Mouse (Mus musculus) embryonic facial prominence, embryonic 14.5 days (tissue): ENCODE measurements around the gene Ccl2. TPM values are rescaled to one million over a fixed set of nuclear protein-coding genes. Genes with fewer than 3 reads are reported as not detected.

Experiments
- ATAC-seq: fragments of 200-750 bp; cut with Nextera tagmentation; 2 replicates; pipeline ENCODE4 v1.8.0; 2017; ENCODE audit warnings: low read depth, moderate number of reproducible peaks, moderate TSS enrichment
- DNase-seq: peaks from one replicate; pipeline ENCODE4 v3.0.0-alpha.2; 2015; ENCODE audit warnings: low spot score
- H3K27ac ChIP-seq: fragments of 300-500 bp; sonication (generic); replicated peaks from 2 replicates; pipeline ENCODE4 v1.5.1; 2014; ENCODE audit warnings: low read depth, mild to moderate bottlenecking, low read length, moderate library complexity
- H3K27me3 ChIP-seq: fragments of 300-500 bp; sonication (generic); replicated peaks from 2 replicates; pipeline ENCODE4 v1.6.1; 2014; ENCODE audit warnings: low read length; ENCODE audit not compliant: control insufficient read depth, insufficient read depth
- H3K36me3 ChIP-seq: fragments of 300-500 bp; sonication (generic); 2 replicates; pipeline ENCODE4 v1.6.1; 2014; ENCODE audit warnings: low read length, mixed read lengths; ENCODE audit not compliant: control insufficient read depth, insufficient read depth
- H3K4me1 ChIP-seq: fragments of 300-500 bp; sonication (generic); 2 replicates; pipeline ENCODE4 v1.6.1; 2014; ENCODE audit warnings: antibody characterized with exemption, low read length; ENCODE audit not compliant: control insufficient read depth, insufficient read depth
- H3K4me2 ChIP-seq: fragments of 300-500 bp; sonication (generic); 2 replicates; pipeline ENCODE4 v1.6.1; 2014; ENCODE audit warnings: low read depth, mild to moderate bottlenecking, low read length, moderate library complexity, mixed read lengths
- H3K4me3 ChIP-seq: fragments of 300-500 bp; sonication (generic); 2 replicates; pipeline ENCODE4 v1.5.1; 2014; ENCODE audit warnings: low read depth, mild to moderate bottlenecking, low read length
- H3K9ac ChIP-seq: fragments of 300-500 bp; sonication (generic); 2 replicates; pipeline ENCODE4 v1.6.1; 2014; ENCODE audit warnings: low read depth, mild to moderate bottlenecking, low read length, moderate library complexity, mixed read lengths
- H3K9me3 ChIP-seq: fragments of 300-500 bp; sonication (generic); 2 replicates; pipeline ENCODE4 v1.6.1; 2016; ENCODE audit warnings: low read length; ENCODE audit not compliant: control insufficient read depth
- WGBS: fragments of 180-500 bp; shearing (Covaris S2); extraction: QIAGEN DNeasy Blood & Tissue Kit; methylation state at CpG from one replicate; pipeline ENCODE4 v1.1.7; 2014; 5-methylcytosine and 5-hydroxymethylcytosine counted together
- polyA plus RNA-seq: library from polyadenylated mRNA; unstranded; fragments of >200 nt; fragmentation: Nextera tagmentation; extraction: Ambion mirVana; gene quantifications from 2 replicates; pipeline ENCODE4 v1.2.1, GENCODE M21; 2014

The Ccl2 gene
- polyA plus RNA-seq, 1 experiment from 2014 or later, result 6.6 TPM

- ATAC-seq, result no peak
- H3K4me3 ChIP-seq, result no peak overlapping the region
- no peak overlapping the region for H3K9ac ChIP-seq
- H3K4me2 ChIP-seq, result no peak overlapping the region
- no peak for DNase-seq
- no peaks in the 10 kb centered on the region for H3K9me3 ChIP-seq
- no peak overlapping the region for H3K27ac ChIP-seq
- 0 out of 2 replicates have a peak, but pooled peaks cover 3% of the 10 kb centered on the region for H3K27me3 ChIP-seq
- H3K4me1 ChIP-seq, result no peaks in the 10 kb centered on the region
- H3K36me3 ChIP-seq, result no peaks in the 10 kb centered on the region
- 72% methylated on average over 7 of the region's 7 CpGs for WGBS
These were observed 31.7 kb downstream of the Ccl2 start for GRCm38 (mm10) chr11:82066953-82067571.

GRCm38 (mm10) chr11:82071076-82071475 lies 35.7 kb downstream of the Ccl2 start:
- ATAC-seq (no peak), DNase-seq (no peak)
- no peak overlapping the region for H3K27ac ChIP-seq
- peaks cover 3% of the 10 kb centered on the region; the same call in 1 of the 2 replicates for H3K27me3 ChIP-seq
- H3K9me3 ChIP-seq, result no peaks in the 10 kb centered on the region
- H3K36me3 ChIP-seq, result no peaks in the 10 kb centered on the region
- H3K9ac ChIP-seq, result no peak overlapping the region
- H3K4me1 ChIP-seq, result no peaks in the 10 kb centered on the region
- H3K4me2 ChIP-seq, result no peak overlapping the region
- no peak overlapping the region for H3K4me3 ChIP-seq
- WGBS, result 67% methylated on average over 3 of the region's 3 CpGs

GRCm38 (mm10) chr11:82072374-82072773 lies 37.0 kb downstream of the Ccl2 start:
- Histone ChIP-seq H3K4me3 (no peak overlapping the region), H3K4me1 (no peaks in the 10 kb centered on the region), H3K36me3 (no peaks in the 10 kb centered on the region), H3K9ac (no peak overlapping the region), H3K27me3 (peaks cover 3% of the 10 kb centered on the region; the same call in 1 of the 2 replicates), H3K4me2 (no peak overlapping the region), H3K27ac (no peak overlapping the region), H3K9me3 (no peaks in the 10 kb centered on the region)
- no peak for DNase-seq
- ATAC-seq, result no peak
- 83% methylated on average over 1 of the region's 1 CpGs for WGBS

- 0 out of 2 replicates have a peak, but pooled peaks cover 2% of the 10 kb centered on the region for H3K4me1 ChIP-seq
These were observed 37.6 kb downstream of the Ccl2 start for GRCm38 (mm10) chr11:82072984-82073383.

GRCm38 (mm10) chr11:82073686-82074085 lies 38.3 kb downstream of the Ccl2 start:
- WGBS, result 82% methylated on average over 3 of the region's 3 CpGs
- ATAC-seq, result no peak

More at GRCm38 (mm10) chr11:82072984-82073383, 37.6 kb downstream of the Ccl2 start:
- Histone ChIP-seq H3K9ac (no peak overlapping the region), H3K27ac (no peak overlapping the region), H3K36me3 (no peaks in the 10 kb centered on the region), H3K27me3 (peaks cover 3% of the 10 kb centered on the region; the same call in 1 of the 2 replicates), H3K9me3 (no peaks in the 10 kb centered on the region), H3K4me3 (no peak overlapping the region), H3K4me2 (no peak overlapping the region)
- ATAC-seq, result no peak
- DNase-seq, result no peak
- 73% methylated on average over 3 of the region's 3 CpGs for WGBS

GRCm38 (mm10) chr11:82077031-82077430 lies 41.7 kb downstream of the Ccl2 start:
- Histone ChIP-seq H3K9me3 (no peaks in the 10 kb centered on the region), H3K4me1 (0 out of 2 replicates have a peak, but pooled peaks cover 2% of the 10 kb centered on the region), H3K27ac (no peak overlapping the region), H3K4me3 (no peak overlapping the region), H3K27me3 (no peaks in the 10 kb centered on the region; the same call in 1 of the 2 replicates), H3K9ac (no peak overlapping the region), H3K4me2 (no peak overlapping the region), H3K36me3 (no peaks in the 10 kb centered on the region)
- DNase-seq (no peak), ATAC-seq (no peak)
- 72% methylated on average over 3 of the region's 3 CpGs for WGBS

More at GRCm38 (mm10) chr11:82073686-82074085, 38.3 kb downstream of the Ccl2 start:
- Histone ChIP-seq H3K9me3 (no peaks in the 10 kb centered on the region), H3K4me2 (no peak overlapping the region), H3K36me3 (no peaks in the 10 kb centered on the region), H3K4me3 (no peak overlapping the region), H3K27ac (no peak overlapping the region), H3K27me3 (no peaks in the 10 kb centered on the region; the same call in 1 of the 2 replicates), H3K4me1 (0 out of 2 replicates have a peak, but pooled peaks cover 2% of the 10 kb centered on the region), H3K9ac (no peak overlapping the region)
- DNase-seq, result no peak

- H3K36me3 ChIP-seq, result no peaks in the 10 kb centered on the region
- no peak overlapping the region for H3K9ac ChIP-seq
- no peak overlapping the region for H3K4me3 ChIP-seq
- peak; percentile 89 for DNase-seq
- no peaks in the 10 kb centered on the region for H3K27me3 ChIP-seq
- no peak overlapping the region for H3K4me2 ChIP-seq
- 0 out of 2 replicates have a peak, but pooled peaks cover 2% of the 10 kb centered on the region for H3K4me1 ChIP-seq
- peak; percentile 70; the same call in 1 of the 2 replicates for ATAC-seq
- no peaks in the 10 kb centered on the region for H3K9me3 ChIP-seq
- no peak overlapping the region for H3K27ac ChIP-seq
These were observed 42.9 kb downstream of the Ccl2 start for GRCm38 (mm10) chr11:82078136-82078730.

GRCm38 (mm10) chr11:82080865-82081264 lies 45.5 kb downstream of the Ccl2 start:
- no peak for DNase-seq
- no peaks in the 10 kb centered on the region for H3K9me3 ChIP-seq
- H3K4me1 ChIP-seq, result 0 out of 2 replicates have a peak, but pooled peaks cover 2% of the 10 kb centered on the region
- H3K27ac ChIP-seq, result no peak overlapping the region
- ATAC-seq, result no peak
- no peak overlapping the region for H3K4me3 ChIP-seq
- WGBS, result 72% methylated on average over 3 of the region's 3 CpGs
- H3K36me3 ChIP-seq, result no peaks in the 10 kb centered on the region
- H3K4me2 ChIP-seq, result no peak overlapping the region
- no peak overlapping the region for H3K9ac ChIP-seq
- no peaks in the 10 kb centered on the region for H3K27me3 ChIP-seq
